Mouse (Mus musculus) midbrain, embryonic 14.5 days (tissue): ENCODE data around the gene Fhod1. TPM values are rescaled to one million over a fixed set of nuclear protein-coding genes. Genes with fewer than 3 reads are reported as not detected.

Experiments
- ATAC-seq: fragments of 200-750 bp; cut with Nextera tagmentation; 2 replicates; pipeline ENCODE4 v1.8.0; 2017; ENCODE audit warnings: moderate number of reproducible peaks, moderate library complexity; ENCODE audit not compliant: low FRiP score, low TSS enrichment
- DNase-seq: peaks from one replicate; pipeline ENCODE4 v3.0.0-alpha.2; 2015
- H3K27ac ChIP-seq: fragments of 300-500 bp; sonication (generic); replicated peaks from 2 replicates; pipeline ENCODE4 v1.5.1; 2014; ENCODE audit warnings: mild to moderate bottlenecking, low read depth, low read length, moderate library complexity
- H3K27me3 ChIP-seq: fragments of 300-500 bp; sonication (generic); 2 replicates; pipeline ENCODE4 v1.6.1; 2014; ENCODE audit warnings: low read length, control low read depth, mixed read lengths; ENCODE audit not compliant: control insufficient read depth, insufficient read depth
- H3K36me3 ChIP-seq: fragments of 300-500 bp; sonication (generic); 2 replicates; pipeline ENCODE4 v1.6.1; 2014; ENCODE audit warnings: low read length, control low read depth; ENCODE audit not compliant: control insufficient read depth, insufficient read depth
- H3K4me1 ChIP-seq: fragments of 300-500 bp; sonication (generic); 2 replicates; pipeline ENCODE4 v1.6.1; 2014; ENCODE audit warnings: mild to moderate bottlenecking, antibody characterized with exemption, low read length, control low read depth; ENCODE audit not compliant: control insufficient read depth, insufficient read depth
- H3K4me2 ChIP-seq: fragments of 300-500 bp; sonication (generic); 2 replicates; pipeline ENCODE4 v1.6.1; 2014; ENCODE audit warnings: mild to moderate bottlenecking, low read length, moderate library complexity
- H3K4me3 ChIP-seq: fragments of 300-500 bp; sonication (generic); replicated peaks from 2 replicates; pipeline ENCODE4 v1.5.1; 2014; ENCODE audit warnings: low read depth, low read length
- H3K9ac ChIP-seq: fragments of 300-500 bp; sonication (generic); replicated peaks from 2 replicates; pipeline ENCODE4 v1.6.1; 2014; ENCODE audit warnings: mild to moderate bottlenecking, low read length, moderate library complexity
- H3K9me3 ChIP-seq: fragments of 300-500 bp; sonication (generic); 2 replicates; pipeline ENCODE4 v1.6.1; 2016; ENCODE audit warnings: low read length, control low read depth, mixed read lengths; ENCODE audit not compliant: control insufficient read depth
- WGBS: fragments of 180-500 bp; shearing (Covaris S2); extraction: QIAGEN DNeasy Blood & Tissue Kit; methylation state at CpG from one replicate; pipeline ENCODE4 v1.1.7; 2014; 5-methylcytosine and 5-hydroxymethylcytosine counted together
- polyA plus RNA-seq: library from polyadenylated mRNA; unstranded; fragments of >200 nt; fragmentation: Nextera tagmentation; extraction: Ambion mirVana; gene quantifications from 2 replicates; pipeline ENCODE4 v1.2.1, GENCODE M21; 2014

The Fhod1 gene
- 0.59 and 0.84 TPM in 2 replicates for polyA plus RNA-seq

- peak within 1 kb of the TSS; percentile 80 for H3K9ac ChIP-seq
- no peaks in the 10 kb centered on the region for H3K36me3 ChIP-seq
- H3K4me1 ChIP-seq: peaks cover 28% of the 10 kb centered on the region
- peak within 1 kb of the TSS; percentile 67 for H3K27ac ChIP-seq
- no peaks in the 10 kb centered on the region; the same call in 1 of the 2 replicates for H3K27me3 ChIP-seq
- H3K4me2 ChIP-seq: peak within 1 kb of the TSS; percentile 91
- peak; percentile 86 for ATAC-seq
- H3K4me3 ChIP-seq: peak within 1 kb of the TSS; percentile 68
- under 1% methylated on average over 53 of the region's 53 CpGs for WGBS
- DNase-seq: peak; percentile 95
- H3K9me3 ChIP-seq: no peaks in the 10 kb centered on the region
Observed at GRCm38 (mm10) chr8:105347428-105348221, at the start of gene Fhod1. Fhod1 (minus strand) TSS chr8:105347953.

- no peak for DNase-seq
- WGBS: 75% methylated on average over 7 of the region's 7 CpGs
- H3K4me3 ChIP-seq: no peak overlapping the region
- no peak overlapping the region for H3K27ac ChIP-seq
- H3K9me3 ChIP-seq: no peaks in the 10 kb centered on the region
- H3K27me3 ChIP-seq: no peaks in the 10 kb centered on the region
- no peak for ATAC-seq
- H3K36me3 ChIP-seq: no peaks in the 10 kb centered on the region
- no peak overlapping the region for H3K4me2 ChIP-seq
- H3K9ac ChIP-seq: no peak overlapping the region
- H3K4me1 ChIP-seq: no peaks in the 10 kb centered on the region
Observed at GRCm38 (mm10) chr8:105393915-105394314, 46.2 kb upstream of the Fhod1 start.

GRCm38 (mm10) chr8:105393089-105393787, 45.5 kb upstream of the Fhod1 start:
- no peak for ATAC-seq
- WGBS: 91% methylated on average over 12 of the region's 12 CpGs
- no peak overlapping the region for H3K27ac ChIP-seq
- H3K36me3 ChIP-seq: no peaks in the 10 kb centered on the region
- H3K9ac ChIP-seq: no peak overlapping the region
- H3K9me3 ChIP-seq: no peaks in the 10 kb centered on the region
- no peak for DNase-seq
- H3K4me1 ChIP-seq: no peaks in the 10 kb centered on the region
- H3K27me3 ChIP-seq: no peaks in the 10 kb centered on the region
- H3K4me3 ChIP-seq: no peak overlapping the region
- H3K4me2 ChIP-seq: no peak overlapping the region

- Histone ChIP-seq H3K4me2 (no peak overlapping the region), H3K27me3 (no peaks in the 10 kb centered on the region), H3K4me1 (no peaks in the 10 kb centered on the region), H3K36me3 (no peaks in the 10 kb centered on the region), H3K9ac (no peak overlapping the region), H3K27ac (no peak overlapping the region), H3K9me3 (no peaks in the 10 kb centered on the region), H3K4me3 (no peak overlapping the region)
- ATAC-seq (no peak), DNase-seq (no peak)
- 87% methylated on average over 6 of the region's 6 CpGs for WGBS
Observed at GRCm38 (mm10) chr8:105389096-105389495, 41.3 kb upstream of the Fhod1 start.

GRCm38 (mm10) chr8:105387151-105387550, 39.4 kb upstream of the Fhod1 start:
- no peak for DNase-seq
- Histone ChIP-seq H3K9ac (no peak overlapping the region), H3K36me3 (no peaks in the 10 kb centered on the region), H3K4me1 (no peaks in the 10 kb centered on the region), H3K4me3 (no peak overlapping the region), H3K27me3 (no peaks in the 10 kb centered on the region), H3K9me3 (no peaks in the 10 kb centered on the region), H3K27ac (no peak overlapping the region), H3K4me2 (no peak overlapping the region)
- WGBS: 85% methylated on average over 1 of the region's 1 CpGs
- ATAC-seq: no peak

- Histone ChIP-seq H3K36me3 (no peaks in the 10 kb centered on the region), H3K4me3 (no peak overlapping the region), H3K27ac (no peak overlapping the region), H3K4me1 (no peaks in the 10 kb centered on the region), H3K9ac (no peak overlapping the region), H3K27me3 (no peaks in the 10 kb centered on the region), H3K9me3 (no peaks in the 10 kb centered on the region), H3K4me2 (no peak overlapping the region)
- no peak for ATAC-seq
- 98% methylated on average over 2 of the region's 2 CpGs for WGBS
- DNase-seq: no peak
Observed at GRCm38 (mm10) chr8:105384070-105384469, 36.3 kb upstream of the Fhod1 start.

GRCm38 (mm10) chr8:105380308-105380707, 32.6 kb upstream of the Fhod1 start:
- H3K4me3 ChIP-seq: no peak overlapping the region
- no peaks in the 10 kb centered on the region for H3K4me1 ChIP-seq
- DNase-seq (no peak), ATAC-seq (no peak)
- no peak overlapping the region for H3K27ac ChIP-seq
- H3K27me3 ChIP-seq: no peaks in the 10 kb centered on the region
- WGBS: 89% methylated on average over 12 of the region's 12 CpGs
- no peaks in the 10 kb centered on the region for H3K9me3 ChIP-seq
- no peak overlapping the region for H3K4me2 ChIP-seq
- H3K9ac ChIP-seq: no peak overlapping the region
- H3K36me3 ChIP-seq: no peaks in the 10 kb centered on the region

- peak; percentile 42 for DNase-seq
- H3K9me3 ChIP-seq: no peaks in the 10 kb centered on the region
- H3K4me3 ChIP-seq: no peak overlapping the region
- H3K4me1 ChIP-seq: no peaks in the 10 kb centered on the region
- H3K36me3 ChIP-seq: no peaks in the 10 kb centered on the region
- no peak overlapping the region for H3K4me2 ChIP-seq
- no peak for ATAC-seq
- H3K27me3 ChIP-seq: no peaks in the 10 kb centered on the region
- WGBS: 69% methylated on average over 19 of the region's 19 CpGs
- H3K9ac ChIP-seq: no peak overlapping the region
- no peak overlapping the region for H3K27ac ChIP-seq
Observed at GRCm38 (mm10) chr8:105378673-105379072, 30.9 kb upstream of the Fhod1 start.
